Mouse (Mus musculus) thymus, adult 2 months (tissue): ENCODE measurements around the gene Rtkn2.

Experiments used
- CTCF ChIP-seq: fragments of 200-500 bp; IDR thresholded peaks from 2 replicates; pipeline ENCODE4 v1.5.1; 2012; ENCODE audit warnings: mild to moderate bottlenecking, control low read depth, low read length, moderate library complexity, borderline replicate concordance; ENCODE audit not compliant: control insufficient read depth, poor library complexity, insufficient read depth; ENCODE audit errors: extremely low read depth
- POLR2A ChIP-seq: fragments of 200-500 bp; IDR thresholded peaks from 2 replicates; pipeline ENCODE4 v1.6.1; 2012; ENCODE audit warnings: mild to moderate bottlenecking, low read length, control low read depth, moderate library complexity; ENCODE audit not compliant: control insufficient read depth, poor library complexity, insufficient read depth; ENCODE audit errors: extremely low read depth

DNA sequence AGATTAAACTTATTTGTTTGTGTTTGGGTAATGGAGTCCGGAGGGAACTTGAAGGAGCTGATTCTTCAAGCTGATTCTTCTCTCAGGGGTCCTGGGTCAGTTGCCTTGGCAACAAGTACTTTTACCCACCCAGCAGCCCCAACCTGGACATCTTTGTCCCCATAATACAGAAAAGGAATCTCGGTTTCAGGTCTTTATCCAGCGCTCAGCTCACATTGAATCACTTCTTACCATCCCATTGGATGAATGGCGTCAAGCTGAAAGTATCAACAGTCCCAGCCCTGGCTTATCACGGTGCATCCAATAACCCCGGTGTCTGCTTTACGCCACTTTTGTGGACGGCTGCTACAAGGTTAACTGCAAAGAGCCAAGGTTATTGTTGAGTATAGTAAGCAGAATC, 89.1 kb downstream of the Rtkn2 start:
- no peak for TF ChIP-seq POLR2A
- no peak for TF ChIP-seq CTCF
